Mouse (Mus musculus) olfactory bulb, adult 2 months (tissue): ENCODE measurements at regions not wholly inside any gene's neighbourhood (a gene's known extent, or its start where the extent isn't known, plus 50 kb on each side); places are given as distances from the start of the nearest gene placed in this dataset.

Experiments
- CTCF ChIP-seq: fragments of 200-500 bp; IDR thresholded peaks from 2 replicates; pipeline ENCODE4 v1.5.1; 2012; ENCODE audit warnings: low read depth, mild to moderate bottlenecking, low read length, moderate library complexity; ENCODE audit not compliant: insufficient read depth
- POLR2A ChIP-seq: fragments of 200-500 bp; IDR thresholded peaks from 2 replicates; pipeline ENCODE4 v1.6.1; 2012; ENCODE audit warnings: mild to moderate bottlenecking, low read depth, low read length, moderate library complexity; ENCODE audit not compliant: insufficient read depth

- no peak for TF ChIP-seq CTCF
- TF ChIP-seq POLR2A: no peak
Measured at GRCm38 (mm10) chr10:119138237-119138636, 101.6 kb downstream of the Cand1 start.
